Mouse (Mus musculus) hindbrain, embryonic 12.5 days (tissue): ENCODE data around the gene Chst15. TPM values are rescaled to one million over a fixed set of nuclear protein-coding genes. Genes with fewer than 3 reads are reported as not detected.
A peak's percentile ranks its signal among the peaks of the same experiment; 100 is the strongest.

Experiments used
- ATAC-seq: fragments of 200-750 bp; cut with Nextera tagmentation; 2 replicates; pipeline ENCODE4 v1.8.0; 2017; ENCODE audit warnings: moderate TSS enrichment; ENCODE audit not compliant: low FRiP score
- H3K27ac ChIP-seq: fragments of 300-500 bp; sonication (generic); 2 replicates; pipeline ENCODE4 v1.5.1; 2016; ENCODE audit warnings: mild to moderate bottlenecking
- H3K27me3 ChIP-seq: fragments of 300-500 bp; sonication (generic); 2 replicates; pipeline ENCODE4 v1.6.1; 2016; ENCODE audit warnings: mild to moderate bottlenecking
- H3K36me3 ChIP-seq: fragments of 300-500 bp; sonication (generic); 2 replicates; pipeline ENCODE4 v1.6.1; 2016; ENCODE audit warnings: mild to moderate bottlenecking
- H3K4me1 ChIP-seq: fragments of 300-500 bp; sonication (generic); 2 replicates; pipeline ENCODE4 v1.6.1; 2016
- H3K4me2 ChIP-seq: fragments of 300-500 bp; sonication (generic); replicated peaks from 2 replicates; pipeline ENCODE4 v1.6.1; 2016; ENCODE audit warnings: mild to moderate bottlenecking
- H3K4me3 ChIP-seq: fragments of 300-500 bp; sonication (generic); 2 replicates; pipeline ENCODE4 v1.5.1; 2016; ENCODE audit warnings: mild to moderate bottlenecking
- H3K9ac ChIP-seq: fragments of 300-500 bp; sonication (generic); 2 replicates; pipeline ENCODE4 v1.6.1; 2016; ENCODE audit warnings: mild to moderate bottlenecking, moderate library complexity
- H3K9me3 ChIP-seq: fragments of 300-500 bp; sonication (generic); replicated peaks from 2 replicates; pipeline ENCODE4 v1.6.1; 2016; ENCODE audit warnings: mild to moderate bottlenecking
- WGBS: fragments of 180-500 bp; shearing (Covaris S2); methylation state at CpG from one replicate; pipeline ENCODE4 v1.1.7; 2016; 5-methylcytosine and 5-hydroxymethylcytosine counted together
- polyA plus RNA-seq: library from polyadenylated mRNA; unstranded; fragments of >200 nt; fragmentation: Nextera tagmentation; extraction: Ambion mirVana; gene quantifications from 2 replicates; pipeline ENCODE4 v1.2.1, GENCODE M21; 2016

The Chst15 gene
- polyA plus RNA-seq, 1 experiment from 2014 or later, result 29.8 TPM

DNA sequence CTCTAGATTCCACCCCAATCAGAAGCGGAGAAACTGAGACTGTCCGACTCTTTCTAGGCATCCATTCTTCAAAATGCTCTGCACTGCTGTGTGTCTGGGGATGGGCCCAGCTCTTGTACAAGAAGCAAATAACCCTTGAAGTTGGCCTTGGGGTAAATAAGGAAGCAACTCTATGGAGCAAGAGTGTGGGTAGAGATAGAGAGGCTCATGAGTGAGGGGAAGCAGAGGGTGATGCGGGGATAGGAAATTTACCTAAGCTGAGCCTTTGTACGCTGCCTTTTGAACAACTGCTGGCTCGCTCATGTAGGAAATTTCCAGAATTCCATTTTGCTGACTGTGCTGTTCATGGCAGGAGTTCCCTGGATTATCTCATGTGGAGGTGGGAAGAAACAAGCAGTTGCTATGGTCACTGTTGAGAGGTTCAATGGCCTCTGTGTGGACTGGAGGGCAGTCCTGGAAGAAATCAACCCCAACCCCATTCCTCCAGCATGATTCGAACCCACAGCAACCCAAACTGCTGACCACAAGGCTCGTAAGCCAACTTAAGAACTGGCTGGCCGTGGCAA is 89.9 kb downstream of the Chst15 start:
- Histone ChIP-seq H3K9ac (no peak overlapping the region), H3K4me1 (0 out of 2 replicates have a peak, but pooled peaks cover 7% of the 10 kb centered on the region), H3K9me3 (no peaks in the 10 kb centered on the region), H3K27me3 (no peaks in the 10 kb centered on the region), H3K27ac (no peak overlapping the region), H3K4me3 (no peak overlapping the region), H3K4me2 (no peak overlapping the region), H3K36me3 (no peaks in the 10 kb centered on the region)
- 85% methylated on average over 8 of the region's 8 CpGs for WGBS
- ATAC-seq, result no peak

DNA sequence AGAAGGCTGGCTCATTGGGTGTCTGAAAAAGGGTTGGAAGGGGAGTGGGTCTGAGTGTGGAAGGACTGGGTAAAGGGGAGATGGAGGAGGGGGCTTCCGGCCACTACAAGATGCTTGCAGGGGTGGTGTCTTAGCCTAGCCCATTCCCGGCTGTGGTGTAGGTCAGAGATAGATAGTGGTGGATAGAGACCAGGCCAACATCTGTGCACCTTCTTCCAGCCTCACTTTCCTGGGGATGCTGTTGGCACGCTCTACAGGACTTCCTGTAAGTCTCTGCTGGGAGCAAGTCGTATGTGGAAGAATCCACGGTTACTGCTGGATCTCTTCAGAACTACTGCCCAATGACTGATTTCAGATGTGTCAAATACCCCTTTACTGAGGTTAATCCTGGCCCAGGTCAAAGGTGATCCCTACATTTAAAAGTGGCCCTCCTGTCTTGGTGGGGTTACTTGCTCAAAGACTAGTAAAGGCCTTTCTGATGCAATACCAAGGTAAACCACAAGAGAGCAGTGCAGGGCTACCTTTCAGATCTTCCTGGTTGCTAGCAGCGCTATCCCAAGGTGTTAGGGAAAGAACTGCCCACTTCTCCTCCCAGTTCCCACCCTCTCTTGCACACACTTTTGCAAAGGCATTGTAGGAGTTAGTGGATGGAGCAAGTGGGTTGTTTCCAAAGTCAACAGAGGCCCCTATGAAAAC is 90.5 kb downstream of the Chst15 start:
- ATAC-seq, result peak; percentile 32; the same call in 1 of the 2 replicates

DNA sequence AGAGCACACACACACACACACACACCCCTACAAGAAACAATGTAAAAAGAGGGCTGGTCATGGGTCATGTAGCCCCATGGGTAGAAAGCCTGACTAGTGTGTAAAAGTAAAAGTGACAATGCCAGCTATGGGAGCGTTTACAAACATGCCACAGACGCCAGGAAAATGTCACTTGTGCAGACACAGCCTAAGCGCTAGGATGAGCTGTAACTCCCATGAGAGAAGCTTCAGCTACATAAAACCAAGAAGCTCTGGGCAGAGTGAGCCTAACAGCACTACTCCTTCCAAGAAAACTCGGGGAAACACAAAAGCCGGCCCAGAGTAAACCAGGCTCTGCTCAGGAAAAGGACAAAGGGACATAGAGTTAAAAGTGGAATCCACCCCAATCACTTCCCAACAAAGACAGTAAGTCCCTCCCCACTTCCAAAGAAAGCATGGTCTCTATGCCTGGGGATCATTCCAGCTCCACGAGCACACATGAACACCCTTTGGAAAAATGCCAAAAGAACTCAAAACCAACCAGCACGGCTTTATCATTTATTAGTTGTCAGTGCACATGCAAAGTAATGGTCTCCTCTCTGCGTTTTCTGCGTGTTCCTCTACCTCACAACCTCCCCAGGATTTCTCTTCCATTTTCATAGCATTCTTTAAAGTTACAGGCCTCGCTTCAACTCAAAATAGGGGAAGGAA is 93.4 kb downstream of the Chst15 start:
- no peak for ATAC-seq
- Histone ChIP-seq H3K4me3 (no peak overlapping the region), H3K36me3 (no peaks in the 10 kb centered on the region), H3K4me1 (0 out of 2 replicates have a peak, but pooled peaks cover 7% of the 10 kb centered on the region), H3K9me3 (no peaks in the 10 kb centered on the region), H3K9ac (no peak overlapping the region), H3K27ac (no peak overlapping the region), H3K4me2 (no peak overlapping the region), H3K27me3 (no peaks in the 10 kb centered on the region)
- whole genome bisulfite sequencing, result 58% methylated on average over 10 of the region's 10 CpGs

More for the DNA sequence above, 90.5 kb downstream of the Chst15 start:
- Histone ChIP-seq H3K27me3 (no peaks in the 10 kb centered on the region), H3K4me3 (no peak overlapping the region), H3K9ac (no peak overlapping the region), H3K36me3 (no peaks in the 10 kb centered on the region), H3K27ac (no peak overlapping the region), H3K4me2 (no peak overlapping the region), H3K9me3 (no peaks in the 10 kb centered on the region), H3K4me1 (0 out of 2 replicates have a peak, but pooled peaks cover 7% of the 10 kb centered on the region)
- 67% methylated on average over 6 of the region's 6 CpGs for WGBS

DNA sequence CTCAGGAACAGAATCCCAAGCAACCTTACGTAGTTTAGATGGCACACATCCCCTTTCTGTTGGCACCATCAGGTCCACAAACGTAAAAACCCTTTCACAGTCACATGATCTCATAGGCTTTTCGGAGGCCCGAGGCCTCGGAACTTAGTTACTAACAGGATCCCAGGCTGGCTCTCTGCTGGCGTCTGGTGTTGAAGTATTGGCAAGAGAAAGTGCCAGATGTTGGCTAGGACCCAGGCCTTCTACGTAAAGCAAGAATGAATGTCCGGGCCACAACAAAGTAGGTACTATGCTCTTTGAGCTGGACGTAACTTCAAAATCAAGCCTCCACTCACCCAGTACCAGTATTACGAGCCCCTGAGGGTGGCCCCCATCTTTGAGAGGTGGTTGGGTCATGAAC is 103.0 kb downstream of the Chst15 start:
- no peak for ATAC-seq
- Histone ChIP-seq H3K4me3 (no peak overlapping the region), H3K27me3 (no peaks in the 10 kb centered on the region; the same call in 1 of the 2 replicates), H3K9ac (no peak overlapping the region), H3K27ac (no peak overlapping the region), H3K36me3 (no peaks in the 10 kb centered on the region), H3K9me3 (no peaks in the 10 kb centered on the region), H3K4me2 (no peak overlapping the region), H3K4me1 (peaks cover 10% of the 10 kb centered on the region)
- WGBS, result 79% methylated on average over 10 of the region's 10 CpGs

DNA sequence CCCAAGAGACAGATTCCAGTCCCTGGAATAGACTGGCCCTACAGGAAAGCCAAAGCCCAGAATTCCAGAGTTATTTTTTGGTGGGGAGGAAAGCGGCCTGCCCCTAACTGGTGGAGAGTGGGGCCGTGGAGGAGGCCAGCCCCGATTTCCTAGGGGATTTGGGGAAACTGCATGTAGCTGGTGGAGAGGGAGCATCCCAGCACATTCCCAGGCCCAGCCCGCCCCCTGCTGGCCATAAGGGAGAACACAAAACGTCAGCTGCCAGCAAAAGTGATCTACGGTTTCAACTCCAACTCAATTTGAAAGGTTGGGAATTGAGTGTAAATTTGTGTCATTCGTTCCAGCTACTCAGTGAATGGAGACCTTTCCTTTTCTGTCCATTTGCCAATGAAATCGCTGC is 103.6 kb downstream of the Chst15 start:
- H3K36me3 ChIP-seq, result no peaks in the 10 kb centered on the region
- H3K9ac ChIP-seq, result no peak overlapping the region
- 0 out of 2 replicates have a peak, but pooled peaks have one; percentile 43 for ATAC-seq
- no peak overlapping the region for H3K4me3 ChIP-seq
- no peak overlapping the region for H3K27ac ChIP-seq
- no peaks in the 10 kb centered on the region; the same call in 1 of the 2 replicates for H3K27me3 ChIP-seq
- H3K4me2 ChIP-seq, result no peak overlapping the region
- H3K9me3 ChIP-seq, result no peaks in the 10 kb centered on the region
- H3K4me1 ChIP-seq, result peaks cover 10% of the 10 kb centered on the region
- 5% methylated on average over 8 of the region's 8 CpGs for WGBS

DNA sequence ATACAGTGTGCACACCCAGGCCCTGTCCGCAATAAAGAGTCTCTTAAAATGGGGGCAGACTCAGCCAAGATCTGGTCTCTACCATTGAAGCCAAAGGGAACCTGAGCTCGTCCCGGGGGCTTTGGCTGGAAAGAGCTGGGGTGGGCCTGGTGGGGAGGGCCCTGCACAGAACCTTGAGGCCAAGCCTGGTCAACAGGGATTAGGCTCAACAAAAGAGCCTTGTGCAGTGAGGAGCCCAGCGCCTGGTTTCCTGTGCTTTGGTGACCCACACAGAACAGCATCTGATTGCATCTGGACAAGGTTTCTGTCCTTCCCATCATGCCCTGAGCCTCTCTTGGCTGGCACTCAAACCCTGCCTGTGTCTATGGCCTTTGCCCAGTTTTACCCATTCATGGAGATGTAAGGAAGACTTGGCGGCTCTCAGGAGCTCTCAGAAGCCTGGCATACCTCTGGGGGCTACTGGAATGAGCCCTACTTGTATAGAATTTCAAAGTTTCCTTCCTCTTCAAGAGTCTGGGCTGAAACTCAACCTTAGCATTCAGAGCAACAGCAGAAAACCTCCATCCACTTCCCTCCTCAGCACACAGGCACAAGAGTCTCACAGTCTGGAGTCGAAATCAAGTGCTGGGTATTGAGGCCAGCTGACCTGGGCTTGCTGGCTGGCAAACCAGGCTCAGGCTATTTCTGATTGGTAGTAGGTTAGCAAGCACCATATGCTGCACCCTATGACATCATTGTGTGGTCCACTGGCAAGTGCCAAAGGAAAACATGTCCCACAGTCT is 104.9 kb downstream of the Chst15 start:
- ATAC-seq, result no peak
- WGBS, result 81% methylated on average over 6 of the region's 6 CpGs
- no peaks in the 10 kb centered on the region for H3K9me3 ChIP-seq
- no peaks in the 10 kb centered on the region for H3K36me3 ChIP-seq
- H3K4me1 ChIP-seq, result peaks cover 10% of the 10 kb centered on the region
- no peak overlapping the region for H3K4me3 ChIP-seq
- H3K4me2 ChIP-seq, result no peak overlapping the region
- H3K27me3 ChIP-seq, result no peaks in the 10 kb centered on the region; the same call in 1 of the 2 replicates
- no peak overlapping the region for H3K9ac ChIP-seq
- H3K27ac ChIP-seq, result no peak overlapping the region; the same call in 1 of the 2 replicates

DNA sequence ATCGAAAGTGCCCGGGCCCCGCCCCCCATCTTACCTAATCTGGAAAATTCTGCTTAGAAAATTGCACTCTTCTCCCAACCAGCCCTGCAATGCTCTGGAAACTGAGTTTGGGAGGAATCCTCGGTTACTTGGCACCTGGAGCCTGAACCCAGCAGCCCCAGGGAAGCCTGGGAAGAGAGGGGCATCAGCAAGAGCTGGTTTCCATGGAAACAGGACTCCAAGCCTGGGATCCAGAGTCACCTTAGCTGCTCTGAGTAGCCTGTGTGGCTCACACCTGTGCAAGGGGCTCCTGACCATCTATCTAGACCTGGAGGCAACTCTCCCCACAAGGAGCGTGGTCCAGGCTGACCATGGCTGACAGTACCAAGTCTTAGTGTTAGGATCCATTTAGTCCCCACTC is 106.4 kb downstream of the Chst15 start:
- 79% methylated on average over 5 of the region's 5 CpGs for WGBS
- H3K36me3 ChIP-seq, result no peaks in the 10 kb centered on the region
- ATAC-seq, result no peak
- H3K27ac ChIP-seq, result no peak overlapping the region
- no peaks in the 10 kb centered on the region; the same call in 1 of the 2 replicates for H3K27me3 ChIP-seq
- no peak overlapping the region for H3K9ac ChIP-seq
- H3K9me3 ChIP-seq, result no peaks in the 10 kb centered on the region
- H3K4me1 ChIP-seq, result peaks cover 10% of the 10 kb centered on the region
- no peak overlapping the region for H3K4me3 ChIP-seq
- H3K4me2 ChIP-seq, result no peak overlapping the region

DNA sequence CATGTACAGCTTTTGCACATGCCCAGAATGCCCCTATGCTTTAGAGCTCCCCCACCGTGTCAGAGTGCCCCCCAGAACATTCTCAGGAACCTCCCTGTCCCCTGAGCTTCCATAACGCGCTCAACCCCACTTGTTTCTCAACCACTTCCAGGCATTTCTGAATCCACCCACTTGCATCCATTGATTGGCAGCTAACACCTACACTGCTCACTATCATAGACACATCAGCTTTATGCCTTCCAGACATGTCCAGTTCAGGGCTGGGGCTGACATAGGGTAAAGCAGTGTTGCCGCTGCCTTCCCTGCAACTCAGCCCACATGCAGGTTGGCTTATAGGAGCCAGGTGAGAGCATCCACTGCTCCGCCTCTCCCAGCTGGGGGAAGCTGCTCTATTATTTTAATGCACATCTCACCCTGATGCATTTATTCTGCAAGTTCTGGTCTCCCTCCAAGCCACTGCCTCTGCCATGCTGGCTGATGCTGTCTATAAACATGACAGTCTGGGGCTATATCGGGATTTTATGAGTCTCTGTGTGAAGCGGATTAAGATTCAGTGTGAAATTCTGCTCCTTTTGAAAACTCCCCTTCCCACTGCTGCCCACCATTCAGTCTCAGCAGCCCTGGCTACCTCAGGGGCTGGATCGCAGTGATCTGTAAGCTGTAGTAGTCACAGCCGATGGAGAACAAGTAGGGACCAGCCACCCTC is 107.9 kb downstream of the Chst15 start:
- peaks cover 16% of the 10 kb centered on the region for H3K4me1 ChIP-seq
- H3K4me3 ChIP-seq, result no peak overlapping the region
- no peak for ATAC-seq
- no peak overlapping the region for H3K9ac ChIP-seq
- H3K4me2 ChIP-seq, result no peak overlapping the region
- H3K27ac ChIP-seq, result no peak overlapping the region
- H3K27me3 ChIP-seq, result no peaks in the 10 kb centered on the region; the same call in 1 of the 2 replicates
- 79% methylated on average over 9 of the region's 9 CpGs for WGBS
- no peaks in the 10 kb centered on the region for H3K36me3 ChIP-seq
- no peaks in the 10 kb centered on the region for H3K9me3 ChIP-seq

DNA sequence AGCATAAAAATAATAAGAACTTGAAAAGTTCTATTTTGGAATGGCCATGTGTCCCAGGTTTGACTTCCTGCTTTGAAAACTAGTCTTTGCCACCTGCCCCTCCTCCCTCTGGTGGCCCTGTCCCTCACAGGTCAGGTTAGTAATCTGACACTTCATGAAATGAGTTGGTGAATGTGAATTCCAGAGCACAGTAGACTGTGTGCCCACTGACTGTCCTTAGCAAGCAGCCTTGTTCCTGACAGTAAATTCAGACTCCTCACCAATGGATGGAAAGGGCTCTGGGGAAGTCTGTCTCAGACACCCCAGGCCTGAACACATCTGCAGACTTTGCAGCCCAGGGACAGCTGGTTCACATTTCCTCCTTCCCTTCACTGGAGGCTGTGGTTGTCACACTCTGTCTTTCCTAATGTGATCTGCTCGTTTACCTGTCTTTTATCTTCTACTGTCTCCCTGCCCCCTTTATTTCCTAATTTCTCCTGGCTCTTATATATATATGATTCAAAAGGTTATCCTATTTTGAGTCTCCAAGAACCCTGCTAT is 112.9 kb downstream of the Chst15 start:
- H3K27ac ChIP-seq, result no peak overlapping the region
- ATAC-seq, result no peak
- no peak overlapping the region for H3K4me3 ChIP-seq
- no peak overlapping the region for H3K9ac ChIP-seq
- H3K27me3 ChIP-seq, result no peaks in the 10 kb centered on the region
- no peak overlapping the region for H3K4me2 ChIP-seq
- 0 out of 2 replicates have a peak, but pooled peaks cover 8% of the 10 kb centered on the region for H3K4me1 ChIP-seq
- no peaks in the 10 kb centered on the region for H3K9me3 ChIP-seq
- H3K36me3 ChIP-seq, result no peaks in the 10 kb centered on the region
- 46% methylated on average over 1 of the region's 1 CpGs for WGBS

DNA sequence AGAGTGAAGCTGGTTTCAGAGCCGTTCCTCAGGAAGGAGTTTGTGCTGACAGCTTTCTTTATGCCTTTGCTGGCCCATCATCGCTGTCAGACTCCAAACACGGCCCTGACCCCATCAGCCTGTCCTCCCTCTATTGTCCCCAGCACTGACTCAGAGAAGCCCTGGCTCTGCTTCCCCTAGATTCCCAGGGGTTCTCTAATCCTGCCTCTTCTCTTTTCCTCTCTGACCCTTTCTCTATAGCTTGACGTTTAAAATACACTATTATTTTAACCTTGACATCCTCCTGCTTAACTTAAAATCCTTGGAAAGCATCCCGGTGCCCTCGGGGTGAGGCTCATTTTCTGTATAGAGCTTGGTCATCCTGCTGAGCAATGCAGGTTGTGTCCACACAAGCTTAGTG is 117.3 kb downstream of the Chst15 start:
- H3K4me1 ChIP-seq, result peaks cover 9% of the 10 kb centered on the region; the same call in 1 of the 2 replicates
- WGBS, result 41% methylated on average over 6 of the region's 6 CpGs
- no peak overlapping the region for H3K27ac ChIP-seq
- no peaks in the 10 kb centered on the region for H3K36me3 ChIP-seq
- H3K4me3 ChIP-seq, result no peak overlapping the region
- no peak overlapping the region for H3K9ac ChIP-seq
- no peak overlapping the region for H3K4me2 ChIP-seq
- H3K9me3 ChIP-seq, result no peaks in the 10 kb centered on the region
- no peaks in the 10 kb centered on the region for H3K27me3 ChIP-seq
- no peak for ATAC-seq

DNA sequence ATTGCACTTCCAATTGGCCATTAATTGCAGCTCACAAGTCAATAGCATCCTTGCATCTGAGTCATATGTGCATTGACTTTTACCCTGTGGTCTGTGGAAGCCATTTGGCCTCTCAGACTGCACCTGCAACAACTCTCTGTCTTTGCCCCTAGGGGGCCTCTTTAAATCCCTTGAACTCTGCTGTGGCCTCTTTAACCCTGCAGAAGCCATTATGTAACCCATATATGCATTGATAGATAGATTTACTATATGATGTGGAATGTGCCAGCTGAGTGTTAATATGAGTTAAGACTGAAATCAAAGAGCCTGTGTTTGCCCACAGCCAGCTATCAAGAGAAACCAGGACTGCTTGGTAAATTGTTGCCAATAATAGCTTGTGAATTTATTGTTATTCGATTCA is 118.2 kb downstream of the Chst15 start:
- Histone ChIP-seq H3K4me1 (peaks cover 3% of the 10 kb centered on the region; the same call in 1 of the 2 replicates), H3K4me3 (no peak overlapping the region), H3K27me3 (no peaks in the 10 kb centered on the region), H3K9me3 (no peaks in the 10 kb centered on the region), H3K36me3 (no peaks in the 10 kb centered on the region), H3K27ac (no peak overlapping the region), H3K4me2 (no peak overlapping the region), H3K9ac (no peak overlapping the region)
- WGBS, result 92% methylated on average over 1 of the region's 1 CpGs
- no peak for ATAC-seq
